Mouse (Mus musculus): ENCODE results near the gene Klhl31.

Klhl31 gene

GRCm38 (mm10) chr9:77636450-77636951 lies at the start of gene Klhl31:
TSS of gene Klhl31 (plus strand) at chr9:77636500.
- DNase-seq = no peak

- no peak for DNase-seq
Observed at GRCm38 (mm10) chr9:77586806-77587591, 49.3 kb upstream of the Klhl31 start.

GRCm38 (mm10) chr9:77587616-77588015 lies 48.7 kb upstream of the Klhl31 start:
- no peak for DNase-seq

- no peak for DNase-seq
Observed at GRCm38 (mm10) chr9:77589496-77589895, 46.8 kb upstream of the Klhl31 start.

GRCm38 (mm10) chr9:77592423-77592822 lies 43.9 kb upstream of the Klhl31 start:
- peak; percentile 70 for DNase-seq

- DNase-seq = no peak
Observed at GRCm38 (mm10) chr9:77595006-77595626, 41.2 kb upstream of the Klhl31 start.

GRCm38 (mm10) chr9:77596355-77596754 lies 39.9 kb upstream of the Klhl31 start:
- peak; percentile 85 for DNase-seq

GRCm38 (mm10) chr9:77598560-77598959 lies 37.7 kb upstream of the Klhl31 start:
- no peak for DNase-seq

GRCm38 (mm10) chr9:77602302-77603266 lies 33.7 kb upstream of the Klhl31 start:
- no peak for DNase-seq

GRCm38 (mm10) chr9:77603965-77604509 lies 32.3 kb upstream of the Klhl31 start:
- DNase-seq = no peak

GRCm38 (mm10) chr9:77607295-77607694 lies 29.0 kb upstream of the Klhl31 start:
- DNase-seq = no peak

- DNase-seq = peak; percentile 80
Observed at GRCm38 (mm10) chr9:77607840-77608239, 28.5 kb upstream of the Klhl31 start.

GRCm38 (mm10) chr9:77610811-77611210 lies 25.5 kb upstream of the Klhl31 start:
- DNase-seq = no peak

GRCm38 (mm10) chr9:77612349-77612748 lies 24.0 kb upstream of the Klhl31 start:
- DNase-seq = no peak

- no peak for DNase-seq
Observed at GRCm38 (mm10) chr9:77615868-77616267, 20.4 kb upstream of the Klhl31 start.

- no peak for DNase-seq
Observed at GRCm38 (mm10) chr9:77616796-77617195, 19.5 kb upstream of the Klhl31 start.

GRCm38 (mm10) chr9:77617751-77618150 lies 18.5 kb upstream of the Klhl31 start:
- no peak for DNase-seq

GRCm38 (mm10) chr9:77618392-77618791 lies 17.9 kb upstream of the Klhl31 start:
- DNase-seq = no peak

- DNase-seq = no peak
Observed at GRCm38 (mm10) chr9:77620077-77620476, 16.2 kb upstream of the Klhl31 start.

- no peak for DNase-seq
Observed at GRCm38 (mm10) chr9:77620482-77620881, 15.8 kb upstream of the Klhl31 start.

- DNase-seq = no peak
Observed at GRCm38 (mm10) chr9:77622874-77623273, 13.4 kb upstream of the Klhl31 start.

GRCm38 (mm10) chr9:77623318-77624050 lies 12.8 kb upstream of the Klhl31 start:
- no peak for DNase-seq

Measured in thymus, postnatal 4 days (tissue).